Mouse (Mus musculus) intestine, embryonic 15.5 days (tissue): Measurements from ENCODE around the gene Iars. TPM values are rescaled to one million over a fixed set of nuclear protein-coding genes. Genes with fewer than 3 reads are reported as not detected.

ENCODE experiments used
- ATAC-seq: fragments of 200-750 bp; cut with Nextera tagmentation; 2 replicates; pipeline ENCODE4 v1.8.0; 2017; ENCODE audit warnings: moderate TSS enrichment, moderate library complexity
- H3K27ac ChIP-seq: fragments of 300-500 bp; sonication (generic); 2 replicates; pipeline ENCODE4 v1.5.1; 2015; ENCODE audit warnings: mild to moderate bottlenecking, inconsistent platforms
- H3K27me3 ChIP-seq: fragments of 300-500 bp; sonication (generic); replicated peaks from 2 replicates; pipeline ENCODE4 v1.6.1; 2015; ENCODE audit warnings: inconsistent platforms
- H3K36me3 ChIP-seq: fragments of 300-500 bp; sonication (generic); 2 replicates; pipeline ENCODE4 v1.6.1; 2015; ENCODE audit warnings: inconsistent platforms
- H3K4me1 ChIP-seq: fragments of 300-500 bp; sonication (generic); replicated peaks from 2 replicates; pipeline ENCODE4 v1.6.1; 2015; ENCODE audit warnings: inconsistent platforms
- H3K4me2 ChIP-seq: fragments of 300-500 bp; sonication (generic); replicated peaks from 2 replicates; pipeline ENCODE4 v1.6.1; 2015; ENCODE audit warnings: mild to moderate bottlenecking, inconsistent platforms
- H3K4me3 ChIP-seq: fragments of 300-500 bp; sonication (generic); replicated peaks from 2 replicates; pipeline ENCODE4 v1.5.1; 2015; ENCODE audit warnings: inconsistent platforms
- H3K9ac ChIP-seq: fragments of 300-500 bp; sonication (generic); 2 replicates; pipeline ENCODE4 v1.6.1; 2015; ENCODE audit warnings: inconsistent platforms
- H3K9me3 ChIP-seq: fragments of 300-500 bp; sonication (generic); 2 replicates; pipeline ENCODE4 v1.6.1; 2016; ENCODE audit warnings: inconsistent platforms
- WGBS: fragments of 180-500 bp; shearing (Covaris S2); methylation state at CpG from one replicate; pipeline ENCODE4 v1.1.7; 2015; 5-methylcytosine and 5-hydroxymethylcytosine counted together
- polyA plus RNA-seq: library from polyadenylated mRNA; unstranded; fragments of >200 nt; fragmentation: Nextera tagmentation; extraction: Ambion mirVana; gene quantifications from 2 replicates; pipeline ENCODE4 v1.2.1, GENCODE M21; 2015

The Iars gene
- polyA plus RNA-seq: 82.1 and 82.9 TPM in 2 replicates

GRCm38 (mm10) chr13:49681351-49682232 lies at the start of gene Iars:
Iars (plus strand) TSS chr13:49682100.
- no peaks in the 10 kb centered on the region for H3K27me3 ChIP-seq
- no peaks in the 10 kb centered on the region for H3K36me3 ChIP-seq
- 4% methylated on average over 26 of the region's 26 CpGs for WGBS
- peak within 1 kb of the TSS; percentile 81 for H3K4me3 ChIP-seq
- H3K4me1 ChIP-seq: peaks cover 7% of the 10 kb centered on the region; the same call in 1 of the 2 replicates
- peak within 1 kb of the TSS; percentile 80 for H3K9ac ChIP-seq
- H3K4me2 ChIP-seq: peak within 1 kb of the TSS; percentile 69
- ATAC-seq: peak; percentile 100
- peak within 1 kb of the TSS; percentile 79 for H3K27ac ChIP-seq
- no peaks in the 10 kb centered on the region for H3K9me3 ChIP-seq

GRCm38 (mm10) chr13:49639965-49640364 lies 41.9 kb upstream of the Iars start:
- H3K9ac ChIP-seq: no peak overlapping the region
- H3K27me3 ChIP-seq: no peaks in the 10 kb centered on the region
- WGBS: 93% methylated on average over 2 of the region's 2 CpGs
- ATAC-seq: no peak
- H3K4me3 ChIP-seq: no peak overlapping the region
- H3K36me3 ChIP-seq: no peaks in the 10 kb centered on the region
- no peak overlapping the region for H3K27ac ChIP-seq
- H3K4me1 ChIP-seq: no peaks in the 10 kb centered on the region
- no peaks in the 10 kb centered on the region for H3K9me3 ChIP-seq
- no peak overlapping the region for H3K4me2 ChIP-seq

- Histone ChIP-seq H3K27me3 (no peaks in the 10 kb centered on the region), H3K27ac (no peak overlapping the region), H3K4me2 (no peak overlapping the region), H3K36me3 (no peaks in the 10 kb centered on the region), H3K9me3 (no peaks in the 10 kb centered on the region), H3K4me3 (no peak overlapping the region), H3K4me1 (no peaks in the 10 kb centered on the region), H3K9ac (no peak overlapping the region)
- 77% methylated on average over 6 of the region's 6 CpGs for WGBS
- ATAC-seq: no peak
These were observed 39.2 kb upstream of the Iars start for GRCm38 (mm10) chr13:49642650-49643049.

GRCm38 (mm10) chr13:49643669-49644362 lies 38.1 kb upstream of the Iars start:
- Histone ChIP-seq H3K9me3 (no peaks in the 10 kb centered on the region), H3K9ac (no peak overlapping the region), H3K27me3 (no peaks in the 10 kb centered on the region), H3K36me3 (no peaks in the 10 kb centered on the region), H3K4me2 (no peak overlapping the region), H3K4me1 (no peaks in the 10 kb centered on the region), H3K4me3 (no peak overlapping the region), H3K27ac (no peak overlapping the region)
- no peak for ATAC-seq

- peak overlapping the region; percentile 6; the same call in 1 of the 2 replicates for H3K27ac ChIP-seq
These were observed 37.0 kb upstream of the Iars start for GRCm38 (mm10) chr13:49644731-49645529.

GRCm38 (mm10) chr13:49646019-49646418 lies 35.9 kb upstream of the Iars start:
- no peaks in the 10 kb centered on the region for H3K9me3 ChIP-seq

More at GRCm38 (mm10) chr13:49644731-49645529, 37.0 kb upstream of the Iars start:
- Histone ChIP-seq H3K9ac (no peak overlapping the region), H3K36me3 (no peaks in the 10 kb centered on the region), H3K4me1 (no peaks in the 10 kb centered on the region), H3K4me2 (no peak overlapping the region), H3K9me3 (no peaks in the 10 kb centered on the region), H3K4me3 (no peak overlapping the region), H3K27me3 (no peaks in the 10 kb centered on the region)
- 56% methylated on average over 2 of the region's 2 CpGs for WGBS
- ATAC-seq: peak; percentile 56

GRCm38 (mm10) chr13:49651136-49651535 lies 30.8 kb upstream of the Iars start:
- 28% methylated on average over 2 of the region's 2 CpGs for WGBS
- no peaks in the 10 kb centered on the region for H3K36me3 ChIP-seq
- no peak overlapping the region for H3K27ac ChIP-seq
- ATAC-seq: no peak
- H3K4me1 ChIP-seq: 0 out of 2 replicates have a peak, but pooled peaks cover 2% of the 10 kb centered on the region
- H3K9me3 ChIP-seq: no peaks in the 10 kb centered on the region
- peak overlapping the region; percentile 7; the same call in 1 of the 2 replicates for H3K4me2 ChIP-seq
- no peak overlapping the region for H3K9ac ChIP-seq
- H3K4me3 ChIP-seq: no peak overlapping the region
- H3K27me3 ChIP-seq: no peaks in the 10 kb centered on the region

More at GRCm38 (mm10) chr13:49646019-49646418, 35.9 kb upstream of the Iars start:
- H3K4me1 ChIP-seq: no peaks in the 10 kb centered on the region
- H3K4me2 ChIP-seq: no peak overlapping the region
- WGBS: 84% methylated on average over 1 of the region's 1 CpGs
- H3K4me3 ChIP-seq: no peak overlapping the region
- H3K36me3 ChIP-seq: no peaks in the 10 kb centered on the region
- no peak for ATAC-seq
- no peak overlapping the region for H3K9ac ChIP-seq
- H3K27me3 ChIP-seq: no peaks in the 10 kb centered on the region
- no peak overlapping the region for H3K27ac ChIP-seq

GRCm38 (mm10) chr13:49651781-49652351 lies 30.0 kb upstream of the Iars start:
- 0 out of 2 replicates have a peak, but pooled peaks cover 2% of the 10 kb centered on the region for H3K4me1 ChIP-seq
- H3K4me2 ChIP-seq: peak overlapping the region; percentile 64
- H3K4me3 ChIP-seq: peak overlapping the region; percentile 81
- H3K27me3 ChIP-seq: no peaks in the 10 kb centered on the region
- no peaks in the 10 kb centered on the region for H3K9me3 ChIP-seq
- WGBS: 1% methylated on average over 4 of the region's 4 CpGs
- no peaks in the 10 kb centered on the region for H3K36me3 ChIP-seq
- ATAC-seq: no peak
- H3K27ac ChIP-seq: no peak overlapping the region
- peak overlapping the region; percentile 70 for H3K9ac ChIP-seq

- H3K9ac ChIP-seq: peak within 1 kb of the TSS; percentile 70
- H3K4me3 ChIP-seq: peak within 1 kb of the TSS; percentile 81
- peak within 1 kb of the TSS; percentile 74 for H3K4me2 ChIP-seq
- H3K27ac ChIP-seq: no peak within 1 kb of the TSS
- WGBS: under 1% methylated on average over 68 of the region's 68 CpGs
- peak; percentile 100 for ATAC-seq
- H3K9me3 ChIP-seq: no peaks in the 10 kb centered on the region
- no peaks in the 10 kb centered on the region for H3K36me3 ChIP-seq
- no peaks in the 10 kb centered on the region for H3K27me3 ChIP-seq
- 0 out of 2 replicates have a peak, but pooled peaks cover 2% of the 10 kb centered on the region for H3K4me1 ChIP-seq
These were observed 29.3 kb upstream of the Iars start, which contains the start of the genes Cenpp and Nol8 for GRCm38 (mm10) chr13:49652481-49653179. Cenpp (minus strand) TSS chr13:49652785. Nol8 (plus strand) TSS chr13:49653078.

GRCm38 (mm10) chr13:49653180-49653541 lies 28.7 kb upstream of the Iars start:
- Histone ChIP-seq H3K4me2 (peak overlapping the region; percentile 74), H3K9ac (peak overlapping the region; percentile 62), H3K27me3 (no peaks in the 10 kb centered on the region), H3K4me3 (peak overlapping the region; percentile 81), H3K4me1 (0 out of 2 replicates have a peak, but pooled peaks cover 2% of the 10 kb centered on the region), H3K27ac (no peak overlapping the region), H3K36me3 (no peaks in the 10 kb centered on the region), H3K9me3 (no peaks in the 10 kb centered on the region)
- peak; percentile 82 for ATAC-seq
- 0% methylated on average over 16 of the region's 16 CpGs for WGBS

- Histone ChIP-seq H3K9ac (no peak overlapping the region), H3K4me1 (no peaks in the 10 kb centered on the region), H3K4me3 (no peak overlapping the region), H3K27me3 (no peaks in the 10 kb centered on the region), H3K27ac (no peak overlapping the region), H3K36me3 (no peaks in the 10 kb centered on the region), H3K9me3 (no peaks in the 10 kb centered on the region), H3K4me2 (no peak overlapping the region)
- 92% methylated on average over 2 of the region's 2 CpGs for WGBS
- ATAC-seq: no peak
These were observed 4.1 kb upstream of the Iars start for GRCm38 (mm10) chr13:49677793-49678192.
